Mouse (Mus musculus): ENCODE measurements around the gene Ppfia3.

Ppfia3 gene

DNA sequence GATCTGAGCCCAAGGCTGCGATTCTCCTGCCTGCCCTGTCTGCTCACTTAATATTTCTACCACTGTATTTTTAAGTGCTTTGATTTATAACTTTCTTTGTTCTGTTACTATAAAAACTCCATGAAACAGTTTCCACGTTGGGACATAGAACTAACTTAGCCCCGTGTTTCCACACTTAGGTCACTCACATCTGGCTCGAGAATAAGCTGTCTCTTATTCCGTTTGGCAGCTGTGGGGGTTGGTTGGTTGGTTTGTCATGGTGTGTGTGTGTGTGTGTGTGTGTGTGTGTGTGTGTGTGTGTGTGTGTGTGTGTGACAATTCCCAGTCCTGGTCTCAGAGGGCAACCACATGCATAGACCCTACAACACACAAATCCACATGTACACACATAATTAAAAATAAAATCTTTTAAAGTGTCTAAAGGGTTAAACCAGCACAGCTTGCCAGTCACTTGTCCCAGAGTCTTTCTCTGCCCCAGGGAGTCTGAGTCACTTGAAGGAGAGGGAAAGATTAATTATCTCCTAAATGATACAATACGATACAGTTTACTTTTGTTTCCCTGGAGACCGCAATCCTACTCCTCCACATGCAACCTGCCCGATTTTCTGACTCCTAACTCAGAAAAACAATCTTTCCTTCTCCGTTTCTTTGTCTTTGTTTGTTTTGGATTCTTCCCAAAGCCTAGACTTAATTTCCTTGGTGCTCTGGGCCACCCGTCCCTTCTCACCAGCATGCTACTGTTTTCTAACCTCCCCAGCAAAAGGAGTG lies 53.9 kb downstream of the Ppfia3 start:
- DNase-seq (ENCODE audit: low spot score in 2 of 2): no peak

- DNase-seq (ENCODE audit: low spot score in 2 of 2): no peak
Observed at GRCm38 (mm10) chr7:45312023-45312422, 54.8 kb downstream of the Ppfia3 start.

GRCm38 (mm10) chr7:45309455-45309854 lies 57.4 kb downstream of the Ppfia3 start:
- DNase-seq (ENCODE audit: low spot score in 2 of 2): no peak

- DNase-seq (ENCODE audit: low spot score in 2 of 2): no peak
Observed at GRCm38 (mm10) chr7:45308551-45309240, 58.1 kb downstream of the Ppfia3 start.

- peak in 1 of 2 experiments; percentile 23 for DNase-seq (ENCODE audit: low spot score in 2 of 2)
Observed at GRCm38 (mm10) chr7:45305275-45305674, 61.5 kb downstream of the Ppfia3 start.

DNA sequence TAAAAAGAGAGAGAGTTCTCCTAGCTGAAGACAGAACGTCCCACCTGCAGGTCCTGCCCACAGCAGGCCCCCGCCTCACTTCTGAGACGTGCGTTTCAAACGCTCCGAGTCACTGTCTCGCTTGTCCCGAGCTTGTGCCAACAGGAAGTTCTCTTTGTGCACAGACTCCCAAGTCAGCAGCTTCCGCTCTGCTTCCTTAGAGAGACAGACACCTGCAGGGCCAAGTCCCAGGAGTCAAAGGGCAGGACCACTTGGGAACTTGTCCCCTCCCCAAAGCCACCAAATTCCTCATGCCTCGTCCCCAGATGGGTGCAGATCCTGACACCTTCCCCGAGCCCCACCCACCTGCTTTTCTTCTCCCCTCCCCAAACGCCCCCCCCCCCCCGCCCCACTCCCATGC lies 62.0 kb downstream of the Ppfia3 start:
- DNase-seq (ENCODE audit: low spot score in 2 of 2): no peak

- no peak for DNase-seq (ENCODE audit: low spot score in 2 of 2)
Observed at GRCm38 (mm10) chr7:45302626-45303025, 64.2 kb downstream of the Ppfia3 start.

- peak; percentile 19 to 58 for DNase-seq (ENCODE audit: low spot score in 2 of 2)
Observed at GRCm38 (mm10) chr7:45300270-45300669, 66.5 kb downstream of the Ppfia3 start.

DNA sequence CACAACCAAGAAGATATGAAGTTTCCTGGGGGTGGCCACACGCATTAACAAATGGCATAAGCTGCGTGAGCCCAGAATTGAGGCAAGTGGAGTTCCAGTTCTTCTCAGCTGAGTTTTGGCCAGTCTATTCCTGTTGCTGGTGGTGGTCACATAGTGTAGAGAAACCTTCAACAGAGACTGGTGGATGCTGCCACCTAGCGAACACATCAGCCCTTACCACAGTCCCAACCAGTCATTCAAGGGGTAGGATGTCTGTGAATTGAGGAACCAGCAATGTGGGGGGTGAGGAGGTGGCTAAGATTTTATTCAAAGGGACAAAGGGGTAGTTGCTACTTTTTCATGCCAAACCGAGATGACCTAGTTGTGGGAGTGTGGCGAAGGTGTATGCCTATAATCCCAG lies 67.1 kb downstream of the Ppfia3 start:
- peak; percentile 32 to 46 for DNase-seq (ENCODE audit: low spot score in 2 of 2)

DNA sequence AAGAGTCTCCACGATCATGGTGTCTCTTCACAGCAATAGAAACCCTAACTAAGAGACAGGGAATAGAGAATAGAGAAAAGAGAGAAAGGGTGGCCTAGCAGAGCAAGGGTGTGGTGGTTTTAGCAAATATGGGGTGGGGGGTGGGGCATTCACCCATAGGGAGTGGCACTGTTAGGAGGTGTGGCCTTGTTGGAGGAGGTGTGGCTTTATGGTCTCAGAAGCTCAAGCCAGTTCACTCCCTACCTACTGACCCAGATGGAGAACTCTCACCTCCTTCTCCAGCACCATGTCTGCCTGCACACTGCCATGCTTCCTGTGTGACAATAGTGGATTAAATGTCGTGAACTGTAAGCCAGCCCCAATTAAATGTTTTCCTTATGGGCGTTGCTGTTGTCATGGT lies 69.3 kb downstream of the Ppfia3 start:
- DNase-seq (ENCODE audit: low spot score in 2 of 2): no peak

DNA sequence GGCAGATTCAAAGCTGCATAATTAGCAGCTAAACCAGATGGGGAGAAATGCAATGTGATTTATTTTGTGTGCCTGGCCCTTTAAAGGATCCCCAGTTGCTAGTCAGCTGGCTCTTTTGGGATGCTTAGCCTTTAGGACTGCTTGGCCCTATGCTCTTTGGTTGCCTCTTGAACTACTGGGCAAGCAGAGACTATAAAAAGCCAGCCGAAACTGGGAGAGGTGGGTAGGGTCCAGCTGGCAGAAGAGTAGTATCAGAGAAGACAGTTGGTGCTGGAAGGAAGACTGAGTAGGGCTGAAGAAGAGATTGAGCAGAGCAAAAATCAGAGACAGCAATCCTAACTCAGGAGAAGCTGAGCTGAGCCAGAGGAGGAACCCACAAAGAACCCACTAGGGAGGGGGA lies 70.2 kb downstream of the Ppfia3 start:
- no peak for DNase-seq (ENCODE audit: low spot score in 2 of 2)
